Mouse (Mus musculus): ENCODE data around the gene Cst7. TPM values are rescaled to one million over a fixed set of nuclear protein-coding genes. Genes with fewer than 3 reads are reported as not detected.

Cst7 gene
- polyA plus RNA-seq, 1 experiment from 2014 or later: 3.6 TPM

DNA sequence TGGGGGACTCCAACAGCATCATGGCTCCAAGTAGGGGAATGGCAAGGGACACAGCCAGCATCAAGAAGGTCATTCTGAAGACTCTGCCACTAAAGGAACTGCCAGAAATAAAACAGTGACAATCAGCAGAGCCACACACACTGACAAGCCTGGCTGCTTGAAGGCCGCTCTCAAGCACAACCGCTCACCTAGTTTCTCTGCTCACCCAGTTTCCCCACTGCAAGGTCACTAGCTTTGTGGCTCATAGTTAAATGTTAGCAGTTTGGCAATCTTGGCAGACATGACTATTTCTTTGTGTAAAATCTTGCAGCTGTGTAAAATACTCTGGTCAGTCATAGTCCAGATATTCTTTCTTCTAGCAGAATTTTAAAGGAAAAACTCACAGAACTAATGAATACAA is 30.0 kb downstream of the Cst7 start:
- Histone ChIP-seq H3K4me1 (no peaks in the 10 kb centered on the region), H3K4me3 (no peak overlapping the region), H3K9ac (no peak overlapping the region), H3K27me3 (replicated peaks) (no peaks in the 10 kb centered on the region), H3K4me2 (no peak overlapping the region), H3K27ac (no peak overlapping the region), H3K9me3 (replicated peaks) (no peaks in the 10 kb centered on the region), H3K36me3 (peaks cover 33% of the 10 kb centered on the region)
- ATAC-seq: no peak
- WGBS (ENCODE audit: insufficient replicate concordance): 90% methylated on average over 2 of the region's 2 CpGs

DNA sequence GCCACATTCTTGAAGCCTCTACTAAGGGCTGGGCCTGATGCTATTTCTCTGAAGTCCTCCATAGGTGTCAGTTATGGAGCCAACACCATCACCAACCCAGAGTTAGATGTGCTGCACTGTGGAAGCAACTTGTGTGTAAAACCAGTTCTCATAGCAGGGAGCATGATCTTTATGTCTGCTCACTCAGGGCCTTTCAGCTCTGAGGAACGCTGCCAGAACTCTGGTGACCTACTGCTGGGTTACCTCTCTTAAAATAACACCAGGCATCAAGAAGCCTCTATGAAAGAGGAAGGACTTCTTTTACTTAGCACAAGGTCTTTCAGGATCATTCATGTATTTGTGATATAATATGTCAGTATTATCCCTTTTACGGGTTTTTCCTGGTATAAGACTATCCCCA is 32.0 kb downstream of the Cst7 start:
- Histone ChIP-seq H3K36me3 (peaks cover 27% of the 10 kb centered on the region), H3K4me1 (peaks cover 10% of the 10 kb centered on the region), H3K9ac (no peak overlapping the region), H3K27ac (no peak overlapping the region), H3K9me3 (replicated peaks) (no peaks in the 10 kb centered on the region), H3K27me3 (replicated peaks) (no peaks in the 10 kb centered on the region), H3K4me2 (no peak overlapping the region), H3K4me3 (no peak overlapping the region)
- ATAC-seq: no peak
- WGBS (ENCODE audit: insufficient replicate concordance): 81% methylated on average over 2 of the region's 2 CpGs

DNA sequence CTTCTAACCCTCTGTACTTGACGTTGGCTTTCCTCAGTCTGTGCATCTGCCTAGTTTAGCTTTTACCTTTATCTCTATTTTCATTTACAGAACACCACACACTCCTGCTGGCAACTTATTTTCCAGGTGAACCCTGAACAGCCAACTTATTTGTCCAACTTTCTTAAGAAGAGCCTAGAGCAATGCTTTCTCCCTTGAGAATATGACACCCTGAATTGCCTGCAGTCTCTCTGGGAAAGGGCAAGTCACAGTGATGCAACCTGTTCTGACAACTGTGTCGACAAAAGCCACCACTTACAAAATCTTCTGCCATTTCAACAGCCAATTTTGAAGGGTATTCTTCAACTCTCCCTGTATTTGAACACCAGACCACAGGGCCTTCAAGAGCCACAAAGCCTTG is 34.6 kb downstream of the Cst7 start:
- Histone ChIP-seq H3K36me3 (0 out of 2 replicates have a peak, but pooled peaks cover 6% of the 10 kb centered on the region), H3K9ac (no peak overlapping the region), H3K27me3 (replicated peaks) (no peaks in the 10 kb centered on the region), H3K9me3 (replicated peaks) (no peaks in the 10 kb centered on the region), H3K4me2 (no peak overlapping the region), H3K27ac (no peak overlapping the region), H3K4me3 (no peak overlapping the region), H3K4me1 (peaks cover 29% of the 10 kb centered on the region)
- no peak for ATAC-seq
- WGBS (ENCODE audit: insufficient replicate concordance): 69% methylated on average over 2 of the region's 2 CpGs

DNA sequence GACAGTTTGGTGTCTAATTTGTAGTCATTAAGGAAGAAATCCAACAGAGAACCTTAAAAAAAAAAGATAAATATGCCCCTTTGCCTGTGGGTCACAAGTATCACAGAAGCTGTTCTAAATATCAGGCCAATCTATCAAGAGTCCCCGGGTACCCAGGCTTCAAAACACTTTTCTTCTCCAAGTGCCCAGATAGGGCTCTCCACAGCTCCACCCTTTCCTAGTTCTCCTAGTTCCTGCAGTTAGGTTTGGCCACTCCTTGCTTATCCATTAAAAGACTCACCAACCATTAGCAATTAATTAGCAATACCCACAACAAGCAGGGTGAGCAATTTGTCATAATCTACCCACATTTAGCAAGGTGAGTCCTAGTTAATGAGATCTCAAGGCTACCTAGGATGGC is 36.9 kb downstream of the Cst7 start:
- 15% methylated on average over 1 of the region's 1 CpGs for WGBS (ENCODE audit: insufficient replicate concordance)
- peak overlapping the region; percentile 77 for H3K4me3 ChIP-seq
- no peaks in the 10 kb centered on the region for H3K27me3 ChIP-seq (replicated peaks)
- no peaks in the 10 kb centered on the region for H3K9me3 ChIP-seq (replicated peaks)
- H3K9ac ChIP-seq: peak overlapping the region; percentile 83
- ATAC-seq: no peak
- H3K4me1 ChIP-seq: peaks cover 36% of the 10 kb centered on the region
- no peak overlapping the region for H3K27ac ChIP-seq
- H3K36me3 ChIP-seq: 0 out of 2 replicates have a peak, but pooled peaks cover 6% of the 10 kb centered on the region
- peak overlapping the region; percentile 83 for H3K4me2 ChIP-seq

DNA sequence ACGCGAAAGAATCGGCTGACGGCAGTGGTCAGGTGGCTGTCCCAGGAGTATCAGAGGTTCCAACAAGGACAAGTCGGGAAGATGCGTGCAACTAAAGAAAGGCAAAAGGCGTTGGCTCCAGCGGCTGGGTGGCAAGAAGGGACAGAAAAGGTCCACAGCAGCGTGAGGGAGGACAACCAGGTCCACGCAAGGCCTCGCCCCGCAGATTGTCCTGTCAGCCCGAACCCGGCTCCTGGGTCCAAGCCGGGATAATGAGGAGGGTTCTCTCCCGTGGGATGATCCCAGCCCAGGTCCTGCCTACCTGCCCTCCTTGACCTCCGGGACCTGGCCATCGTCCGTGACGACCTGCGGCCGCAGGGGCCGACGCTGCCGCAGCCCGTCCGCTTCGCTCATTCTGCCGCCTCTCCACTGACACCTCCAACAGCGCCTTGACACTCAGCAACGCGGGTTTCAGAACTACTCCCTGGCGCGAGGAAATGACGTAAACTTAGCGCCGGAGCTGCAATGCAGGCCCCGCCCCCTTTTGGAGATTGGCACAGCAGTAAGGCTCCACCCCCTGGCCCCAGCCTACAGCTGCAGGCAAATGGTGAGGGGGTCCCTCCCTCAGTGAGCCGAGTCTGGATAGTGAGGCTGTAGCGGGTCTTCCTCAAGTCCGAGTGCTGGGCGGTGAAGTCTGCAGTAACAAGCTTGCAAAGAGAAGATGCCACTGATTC is 38.0 kb downstream of the Cst7 start, which contains the start of gene Apmap:
Apmap (minus strand) TSS at position 481 of the 713 bp plus-strand sequence.
- no peaks in the 10 kb centered on the region for H3K9me3 ChIP-seq (replicated peaks)
- peak within 1 kb of the TSS; percentile 83 for H3K9ac ChIP-seq
- 0 out of 2 replicates have a peak, but pooled peaks cover 6% of the 10 kb centered on the region for H3K36me3 ChIP-seq
- no peaks in the 10 kb centered on the region for H3K27me3 ChIP-seq (replicated peaks)
- H3K4me2 ChIP-seq: peak within 1 kb of the TSS; percentile 83
- ATAC-seq: peak; percentile 90
- H3K27ac ChIP-seq: peak within 1 kb of the TSS; percentile 81
- H3K4me1 ChIP-seq: peaks cover 36% of the 10 kb centered on the region
- H3K4me3 ChIP-seq: peak within 1 kb of the TSS; percentile 77
- WGBS (ENCODE audit: insufficient replicate concordance): under 1% methylated on average over 42 of the region's 42 CpGs

DNA sequence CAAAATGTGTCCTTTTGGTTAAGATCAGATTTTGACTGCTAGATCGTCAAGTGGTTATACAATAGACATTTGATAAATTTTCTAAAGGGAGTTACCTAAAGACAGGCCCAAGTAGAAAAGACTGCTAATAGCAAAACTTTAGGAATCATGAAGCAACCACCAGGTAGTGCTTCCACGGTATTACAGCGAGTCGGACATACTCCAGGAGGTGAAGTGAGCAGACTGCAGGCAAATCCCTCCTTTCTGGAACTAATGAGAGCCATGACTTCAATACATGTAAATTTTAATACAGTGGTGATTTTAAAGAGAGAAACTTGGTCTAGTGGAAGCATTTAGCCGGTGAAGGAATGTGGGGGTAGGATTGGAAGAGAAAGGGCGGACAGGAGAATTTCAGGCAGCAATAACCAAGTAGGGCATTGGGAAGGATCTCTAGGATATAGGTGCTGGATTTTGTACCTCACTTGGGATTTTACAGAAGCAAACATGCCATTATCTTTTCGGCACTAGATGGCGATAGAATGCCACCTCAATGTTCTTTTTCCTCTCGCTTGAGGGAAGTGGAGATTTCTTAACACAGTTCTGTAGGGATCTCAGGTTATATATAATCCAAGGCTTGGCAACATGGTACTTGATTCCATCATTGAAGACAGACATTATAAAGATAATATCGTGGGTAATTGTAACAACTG is 38.8 kb downstream of the Cst7 start:
- H3K36me3 ChIP-seq: 0 out of 2 replicates have a peak, but pooled peaks cover 4% of the 10 kb centered on the region
- peak overlapping the region; percentile 83 for H3K9ac ChIP-seq
- peak overlapping the region; percentile 83 for H3K4me2 ChIP-seq
- peak overlapping the region; percentile 81 for H3K27ac ChIP-seq
- no peaks in the 10 kb centered on the region for H3K9me3 ChIP-seq (replicated peaks)
- 1% methylated on average over 10 of the region's 10 CpGs for whole genome bisulfite sequencing (ENCODE audit: insufficient replicate concordance)
- peak overlapping the region; percentile 77 for H3K4me3 ChIP-seq
- peaks cover 36% of the 10 kb centered on the region for H3K4me1 ChIP-seq
- no peaks in the 10 kb centered on the region for H3K27me3 ChIP-seq (replicated peaks)
- peak; percentile 48 for ATAC-seq

DNA sequence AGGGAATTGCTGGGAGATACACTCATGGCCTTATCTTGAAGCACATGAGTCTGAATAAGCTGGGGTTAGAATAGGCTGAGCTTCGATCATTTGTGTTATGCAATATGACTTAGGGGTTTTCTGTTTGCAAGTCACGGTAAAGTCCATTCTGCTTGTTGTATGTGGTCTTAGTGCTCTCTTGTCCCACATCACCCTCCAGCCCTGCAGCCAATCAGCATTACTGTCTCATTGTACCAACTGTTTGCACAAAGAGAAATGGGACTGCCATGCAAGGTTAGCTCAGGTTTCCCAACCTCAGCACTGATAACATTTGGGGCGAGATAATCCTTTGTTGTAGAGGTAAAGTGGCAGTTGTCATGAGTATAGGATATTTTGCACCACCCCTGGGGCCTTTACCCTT is 39.9 kb downstream of the Cst7 start:
- Histone ChIP-seq H3K9me3 (replicated peaks) (no peaks in the 10 kb centered on the region), H3K4me2 (no peak overlapping the region), H3K36me3 (no peaks in the 10 kb centered on the region), H3K4me1 (peaks cover 36% of the 10 kb centered on the region), H3K27ac (peak overlapping the region; percentile 12; the same call in 1 of the 2 replicates), H3K9ac (no peak overlapping the region), H3K27me3 (replicated peaks) (no peaks in the 10 kb centered on the region), H3K4me3 (no peak overlapping the region)
- ATAC-seq: peak; percentile 17; the same call in 1 of the 2 replicates
- WGBS (ENCODE audit: insufficient replicate concordance): 33% methylated on average over 3 of the region's 3 CpGs

DNA sequence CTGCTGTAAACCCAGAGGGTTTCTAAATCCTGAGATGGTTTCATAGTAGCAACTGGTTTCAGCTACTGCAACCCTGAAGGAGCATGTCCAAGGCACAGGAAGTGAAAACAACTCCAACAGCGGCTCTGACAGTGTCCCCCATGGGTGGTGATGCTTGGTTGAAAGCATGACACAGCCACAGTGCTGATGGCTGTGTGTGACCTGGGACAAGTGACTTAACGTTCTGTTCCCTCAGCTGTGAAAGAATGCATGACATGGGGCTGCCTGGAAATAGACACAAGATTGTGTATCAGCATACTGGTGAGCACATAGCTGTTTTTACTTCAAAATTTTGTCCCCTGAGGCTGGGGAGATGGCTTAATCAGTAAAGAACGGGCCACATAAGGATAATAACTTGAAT is 51.5 kb downstream of the Cst7 start:
- H3K27ac ChIP-seq: no peak overlapping the region
- no peak overlapping the region for H3K9ac ChIP-seq
- H3K4me1 ChIP-seq: no peaks in the 10 kb centered on the region
- no peaks in the 10 kb centered on the region for H3K9me3 ChIP-seq (replicated peaks)
- ATAC-seq: no peak
- H3K4me3 ChIP-seq: no peak overlapping the region
- no peak overlapping the region for H3K4me2 ChIP-seq
- H3K27me3 ChIP-seq (replicated peaks): no peaks in the 10 kb centered on the region
- 64% methylated on average over 3 of the region's 3 CpGs for WGBS (ENCODE audit: insufficient replicate concordance)
- H3K36me3 ChIP-seq: peaks cover 100% of the 10 kb centered on the region

DNA sequence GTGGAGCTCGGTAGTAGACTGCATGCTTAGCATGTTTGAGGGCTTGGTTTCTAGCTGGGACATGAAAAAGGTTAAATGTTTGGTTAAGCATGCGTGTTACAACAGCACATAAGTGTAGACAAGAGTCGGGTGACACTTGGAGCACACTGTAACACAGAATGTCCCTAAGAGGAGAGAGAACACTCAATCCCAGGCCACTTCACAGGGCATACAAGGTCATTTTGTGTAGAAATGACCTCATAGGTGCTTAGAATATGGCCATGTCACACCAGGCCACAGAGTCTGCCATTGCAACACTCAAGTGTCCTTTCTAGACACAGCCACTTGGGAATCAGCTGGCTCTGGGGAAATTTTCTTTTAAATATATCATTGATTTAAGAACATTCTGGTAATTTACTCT is 53.7 kb downstream of the Cst7 start:
- 72% methylated on average over 3 of the region's 3 CpGs for WGBS (ENCODE audit: insufficient replicate concordance)
- Histone ChIP-seq H3K4me2 (no peak overlapping the region), H3K27ac (no peak overlapping the region), H3K4me3 (no peak overlapping the region), H3K9me3 (replicated peaks) (no peaks in the 10 kb centered on the region), H3K4me1 (no peaks in the 10 kb centered on the region), H3K27me3 (replicated peaks) (no peaks in the 10 kb centered on the region), H3K36me3 (peaks cover 100% of the 10 kb centered on the region), H3K9ac (no peak overlapping the region)
- ATAC-seq: no peak

DNA sequence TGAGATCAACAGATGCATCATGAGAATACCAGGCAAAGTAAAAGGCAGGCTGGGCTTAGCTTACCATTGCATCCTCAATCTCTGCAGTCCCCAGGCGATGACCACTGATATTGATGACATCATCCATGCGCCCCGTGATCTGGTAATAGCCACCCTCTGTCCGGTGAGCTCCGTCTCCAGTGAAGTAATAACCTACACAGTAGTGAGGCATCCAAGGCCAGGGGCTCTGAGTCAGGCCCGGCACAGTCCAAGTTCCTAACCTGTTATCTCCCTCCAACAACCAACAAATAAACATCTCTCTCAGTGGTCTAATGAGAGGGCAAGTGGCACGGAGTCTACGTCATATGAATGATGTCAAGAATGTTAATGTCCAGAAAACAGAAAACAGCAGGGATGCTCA is 54.7 kb downstream of the Cst7 start:
- no peak overlapping the region for H3K4me2 ChIP-seq
- H3K27me3 ChIP-seq (replicated peaks): no peaks in the 10 kb centered on the region
- no peaks in the 10 kb centered on the region for H3K9me3 ChIP-seq (replicated peaks)
- no peak overlapping the region for H3K9ac ChIP-seq
- H3K36me3 ChIP-seq: peaks cover 100% of the 10 kb centered on the region
- ATAC-seq: no peak
- no peak overlapping the region for H3K4me3 ChIP-seq
- no peaks in the 10 kb centered on the region for H3K4me1 ChIP-seq
- no peak overlapping the region for H3K27ac ChIP-seq
- WGBS (ENCODE audit: insufficient replicate concordance): 88% methylated on average over 8 of the region's 8 CpGs

DNA sequence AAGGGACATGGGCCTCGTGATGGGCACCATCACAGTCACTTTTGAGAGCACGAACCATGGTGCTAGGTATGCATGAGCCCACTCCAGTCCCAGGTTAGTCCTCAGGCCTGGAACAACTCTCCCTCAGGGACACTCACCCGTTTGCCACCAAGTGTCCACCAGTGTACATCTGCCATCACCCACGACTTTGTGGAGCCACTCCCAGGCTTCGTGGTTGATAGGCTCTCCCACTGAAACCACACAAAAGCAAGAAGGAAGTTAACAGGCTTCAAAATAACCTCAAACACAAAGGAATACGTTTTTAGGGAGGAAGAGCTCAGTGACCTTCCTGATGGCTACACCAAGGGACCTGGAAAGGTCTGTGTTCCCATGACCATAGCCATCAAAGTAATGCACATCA is 56.9 kb downstream of the Cst7 start:
- no peak for ATAC-seq
- Histone ChIP-seq H3K4me3 (no peak overlapping the region), H3K4me2 (no peak overlapping the region), H3K27me3 (replicated peaks) (no peaks in the 10 kb centered on the region), H3K4me1 (no peaks in the 10 kb centered on the region), H3K9me3 (replicated peaks) (no peaks in the 10 kb centered on the region), H3K27ac (no peak overlapping the region), H3K9ac (no peak overlapping the region), H3K36me3 (peaks cover 94% of the 10 kb centered on the region)
- WGBS (ENCODE audit: insufficient replicate concordance): 42% methylated on average over 6 of the region's 6 CpGs
